Mouse (Mus musculus) hindlimb bud, embryonic 11.5 days (tissue): ENCODE results near the gene Zfp239.

Source experiments
- DNase-seq: peaks from one replicate; pipeline ENCODE4 v3.0.0-alpha.2; 2012; ENCODE audit warnings: low read depth, low spot score; ENCODE audit errors: extremely low spot score

The Zfp239 gene

DNA sequence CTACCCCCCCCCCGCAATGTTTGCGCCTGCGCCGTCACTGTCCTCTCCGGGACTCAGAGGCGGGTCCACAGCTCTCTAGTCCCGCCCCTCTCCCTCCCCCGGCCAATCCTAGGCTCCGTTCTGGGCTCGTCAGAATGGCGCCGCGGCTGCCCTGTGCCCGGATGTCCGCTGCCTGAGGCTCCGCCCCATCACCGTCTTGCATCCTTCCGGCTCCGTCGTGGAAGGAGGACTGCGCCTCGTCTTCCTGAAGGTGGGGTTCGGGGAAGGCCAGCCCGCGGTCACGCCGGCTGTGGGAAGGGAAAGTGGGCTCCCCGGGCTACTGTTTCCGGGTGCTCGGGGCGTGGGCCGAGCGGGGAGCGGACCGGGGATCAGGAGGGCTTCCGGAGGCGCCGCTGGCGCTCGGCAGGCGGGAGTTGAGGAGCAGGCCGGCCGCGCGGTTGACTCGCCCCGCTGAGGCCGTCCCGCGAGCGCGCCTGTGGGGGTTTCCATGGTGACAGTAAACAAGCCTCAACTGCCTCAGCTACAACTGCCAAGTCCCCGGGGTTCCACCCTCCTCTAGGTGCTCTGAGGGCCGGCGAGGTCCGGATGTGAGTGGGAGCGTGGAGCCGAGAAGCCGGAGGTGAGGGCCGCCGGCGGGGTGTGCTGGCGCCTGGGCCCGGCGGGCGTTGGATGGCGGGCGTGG, 44.8 kb downstream of the Zfp239 start:
- peak; percentile 75 for DNase-seq

GRCm38 (mm10) chr6:117907301-117907978, 45.5 kb downstream of the Zfp239 start:
- no peak for DNase-seq

- DNase-seq = no peak
Observed at GRCm38 (mm10) chr6:117907979-117908355, 46.1 kb downstream of the Zfp239 start.

DNA sequence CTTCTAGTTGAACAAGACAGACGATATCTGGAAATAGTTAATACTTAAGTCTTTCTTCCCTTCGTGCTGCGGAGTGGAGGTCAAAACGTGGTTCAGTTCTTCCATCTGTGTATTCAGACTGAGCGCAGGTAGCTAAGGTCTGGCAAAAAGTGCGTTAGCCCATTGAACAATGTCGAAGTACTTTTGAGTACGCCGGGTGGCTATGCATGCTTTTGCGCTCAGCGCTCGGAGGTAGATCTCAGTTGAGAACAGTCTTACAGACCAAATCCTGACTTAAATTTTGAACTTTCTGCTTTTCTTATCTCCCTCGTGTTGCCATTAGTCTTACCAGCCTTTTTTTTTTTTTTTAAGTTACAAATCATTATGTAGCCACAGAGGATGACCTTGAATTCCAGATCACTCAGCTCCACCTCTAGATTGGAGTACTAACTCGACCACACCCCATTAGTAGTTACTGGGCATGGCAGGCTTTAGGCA, 46.6 kb downstream of the Zfp239 start:
- no peak for DNase-seq

DNA sequence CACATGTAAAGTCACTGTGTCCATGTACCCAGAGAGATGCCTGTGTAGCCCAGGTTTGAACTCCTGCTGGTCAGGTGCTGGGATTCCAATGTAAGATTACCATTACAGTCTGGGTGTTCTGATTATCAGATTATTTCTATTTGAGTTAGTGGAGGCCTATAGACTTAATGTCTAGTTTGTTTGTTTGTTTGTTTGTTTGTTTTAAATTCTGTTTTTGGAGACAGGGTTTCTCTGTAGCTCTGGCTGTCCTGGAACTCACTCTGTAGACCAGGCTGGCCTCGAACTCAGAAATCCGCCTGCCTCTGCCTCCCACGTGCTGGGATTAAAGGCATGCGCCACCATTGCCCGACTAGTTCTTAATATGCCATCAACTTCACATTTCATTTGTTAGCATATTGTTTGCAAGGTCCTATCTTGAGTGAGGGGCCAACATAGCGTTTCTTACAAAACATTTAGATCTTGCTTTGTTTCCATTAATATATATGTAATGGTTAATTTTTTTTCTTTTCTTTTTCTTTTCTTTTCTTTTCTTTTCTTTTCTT, 48.3 kb downstream of the Zfp239 start:
- no peak for DNase-seq

- DNase-seq = no peak
Observed at GRCm38 (mm10) chr6:117914541-117914940, 52.6 kb downstream of the Zfp239 start.

GRCm38 (mm10) chr6:117916205-117916736, 54.4 kb downstream of the Zfp239 start:
- DNase-seq = no peak

GRCm38 (mm10) chr6:117916737-117917426, 55.0 kb downstream of the Zfp239 start:
- DNase-seq = peak; percentile 50

DNA sequence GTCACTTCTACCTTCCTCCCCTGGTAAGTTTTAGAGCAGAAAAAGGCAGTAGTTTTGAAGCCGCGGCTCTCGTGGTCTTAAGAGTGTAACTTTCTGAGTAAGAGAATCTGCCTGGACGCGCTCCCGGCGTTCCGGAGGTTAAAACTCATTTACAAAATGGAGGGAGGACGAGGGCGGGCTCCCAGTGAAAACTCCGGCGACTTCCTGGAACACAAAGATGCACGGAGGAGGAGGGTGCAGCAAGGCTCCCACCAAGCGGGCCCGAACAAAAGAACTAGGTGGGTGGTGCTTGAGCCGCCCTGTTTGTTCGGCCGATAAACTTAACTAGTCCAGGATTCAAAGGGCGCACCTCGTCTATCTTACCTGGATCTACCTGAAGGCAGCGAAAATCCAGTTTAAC, 55.7 kb downstream of the Zfp239 start:
- DNase-seq = no peak

DNA sequence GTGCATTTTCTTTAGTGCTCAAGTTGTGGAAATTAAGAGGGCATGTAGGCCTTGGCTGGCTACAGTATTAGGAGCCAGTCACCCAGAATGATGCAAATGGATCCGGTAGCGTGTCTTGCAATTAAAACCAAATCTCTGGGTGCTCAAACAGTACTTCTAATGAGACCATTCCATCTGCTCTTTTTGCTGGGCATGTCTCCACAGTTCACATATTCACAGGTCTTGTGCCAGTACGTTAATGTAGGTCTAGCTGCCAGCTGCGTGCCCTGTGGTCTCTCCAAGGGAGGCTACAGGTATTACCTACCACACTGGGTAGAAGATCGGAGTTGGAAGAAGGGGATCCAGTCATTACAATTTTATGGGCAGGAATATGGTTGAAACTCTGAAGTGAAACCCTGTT, 56.1 kb downstream of the Zfp239 start:
- no peak for DNase-seq

DNA sequence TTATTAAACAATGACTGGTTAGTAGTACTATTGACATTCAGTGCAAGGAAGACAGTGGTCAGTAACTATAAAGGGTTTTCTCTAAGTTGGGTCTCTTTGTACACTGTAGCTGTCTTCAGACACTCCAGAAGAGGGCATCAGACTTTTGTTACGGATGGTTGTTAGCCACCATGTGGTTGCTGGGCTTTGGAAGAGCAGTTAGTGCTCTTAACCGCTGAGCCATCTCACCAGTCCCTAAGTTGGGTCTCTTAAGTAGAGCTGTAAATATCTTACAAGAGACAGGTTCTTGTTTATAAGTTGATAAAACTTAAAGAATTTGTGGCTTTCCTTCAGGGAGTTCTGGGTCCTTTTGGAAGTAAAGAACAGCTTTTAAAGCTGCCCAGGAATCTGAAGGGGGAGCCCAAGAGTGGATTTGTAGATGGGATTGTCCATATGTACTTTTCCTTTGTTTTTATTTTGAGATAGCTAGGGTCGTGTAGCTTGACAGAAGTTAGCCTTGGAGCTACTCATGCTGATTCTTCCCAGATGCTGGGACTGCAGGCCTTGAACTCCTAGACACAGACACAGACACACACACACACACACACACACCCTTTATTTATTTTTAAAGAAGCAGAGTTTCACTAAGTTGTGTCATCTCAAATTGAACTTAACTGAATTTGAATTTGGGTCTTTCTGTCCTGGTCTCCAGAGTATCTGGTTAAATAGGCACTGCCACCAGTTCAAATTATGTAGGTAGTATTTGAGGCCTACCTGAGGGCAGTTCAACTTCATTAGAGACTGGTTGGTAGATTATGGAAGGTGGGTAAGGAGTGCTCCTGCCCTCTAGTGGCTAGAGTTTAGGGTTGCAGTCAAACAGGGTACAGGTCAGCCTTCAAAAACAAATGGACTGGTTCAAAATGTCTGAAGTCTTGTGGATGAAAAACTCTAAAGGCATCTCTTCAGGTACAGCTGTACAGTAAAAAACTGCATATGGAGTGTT, 59.0 kb downstream of the Zfp239 start:
- DNase-seq = no peak

GRCm38 (mm10) chr6:117922041-117922440, 60.1 kb downstream of the Zfp239 start:
- no peak for DNase-seq
